Mouse (Mus musculus): ENCODE data around the gene Wnt7a. TPM values are rescaled to one million over a fixed set of nuclear protein-coding genes. Genes with fewer than 3 reads are reported as not detected.

Wnt7a gene
- total RNA-seq (2014; fragmentation: Nextera tagmentation) (not detected in 2 replicates), total RNA-seq (2017) (not detected in 2 replicates)

DNA sequence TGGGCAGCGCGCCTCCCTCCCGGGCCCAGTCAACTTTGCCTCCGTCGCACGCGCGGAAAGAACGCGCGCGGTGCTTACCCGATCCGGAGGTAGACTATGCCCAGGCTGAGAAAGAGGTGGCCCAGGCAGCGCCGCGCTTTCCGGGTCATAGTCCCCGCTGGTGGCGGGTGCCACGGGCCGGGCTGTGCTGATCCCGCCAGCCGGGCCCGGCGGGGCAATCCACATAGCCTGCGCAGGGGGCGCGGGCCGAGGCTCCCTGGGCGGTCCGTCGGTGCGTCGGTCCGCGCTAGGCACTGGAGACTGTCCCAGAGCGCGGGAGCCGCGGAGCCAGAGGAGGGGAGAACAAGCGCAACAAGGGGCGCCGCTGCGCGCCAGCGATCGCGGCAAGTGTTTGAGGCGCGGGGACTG lies at the start of gene Wnt7a:
Gene Wnt7a, minus strand, starts transcription at position 403 of the 408 bp plus-strand sequence.
- no peak for ATAC-seq (replicated peaks; ENCODE audit: low FRiP score, low TSS enrichment, poor library complexity, severe bottlenecking)

DNA sequence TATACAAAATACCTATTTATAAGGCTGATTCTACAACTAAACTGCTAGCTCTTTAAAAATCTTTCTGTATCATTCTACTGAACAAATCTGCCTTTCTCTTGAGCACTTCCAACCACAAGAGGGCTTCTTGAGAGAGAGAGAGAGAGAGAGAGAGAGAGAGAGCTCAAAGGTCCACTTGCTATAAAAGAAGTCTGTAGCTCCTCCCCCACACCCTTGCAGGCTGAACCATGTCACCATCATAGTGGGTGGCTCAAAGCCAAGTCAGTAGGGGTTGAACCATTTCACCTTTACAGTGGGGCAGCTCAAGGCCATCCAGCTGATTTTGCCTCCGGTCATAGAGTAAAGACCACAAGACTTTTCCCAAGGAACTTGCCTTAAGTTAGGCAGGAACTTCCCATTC lies 48.3 kb upstream of the Wnt7a start:
- 0 out of 2 replicates have a peak, but pooled peaks have one; percentile 57 for ATAC-seq (replicated peaks; ENCODE audit: low FRiP score, low TSS enrichment, poor library complexity, severe bottlenecking)

- ATAC-seq (replicated peaks; ENCODE audit: low FRiP score, low TSS enrichment, poor library complexity, severe bottlenecking): no peak
These were observed 43.4 kb upstream of the Wnt7a start for GRCm38 (mm10) chr6:91454546-91454945.

DNA sequence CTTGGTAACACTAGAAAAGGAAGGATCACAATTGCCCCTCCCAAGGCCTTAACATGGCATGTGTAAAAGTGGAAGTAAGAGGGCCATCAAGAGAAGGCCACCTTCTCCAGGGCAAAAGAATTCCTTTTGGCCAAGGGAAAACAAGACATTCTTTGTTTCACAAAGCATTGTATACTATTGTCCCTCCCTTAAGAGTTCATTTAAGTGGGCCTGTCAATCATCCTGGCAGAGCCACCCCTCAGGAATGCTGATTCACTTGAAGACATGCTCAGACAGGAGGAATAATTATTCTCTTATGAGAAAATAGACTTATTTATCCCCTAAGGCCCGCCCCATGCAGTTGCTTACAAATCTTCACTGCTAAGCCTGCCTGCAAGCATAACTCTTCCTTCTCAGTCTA lies 40.9 kb upstream of the Wnt7a start:
- no peak for ATAC-seq (replicated peaks; ENCODE audit: low FRiP score, low TSS enrichment, poor library complexity, severe bottlenecking)

DNA sequence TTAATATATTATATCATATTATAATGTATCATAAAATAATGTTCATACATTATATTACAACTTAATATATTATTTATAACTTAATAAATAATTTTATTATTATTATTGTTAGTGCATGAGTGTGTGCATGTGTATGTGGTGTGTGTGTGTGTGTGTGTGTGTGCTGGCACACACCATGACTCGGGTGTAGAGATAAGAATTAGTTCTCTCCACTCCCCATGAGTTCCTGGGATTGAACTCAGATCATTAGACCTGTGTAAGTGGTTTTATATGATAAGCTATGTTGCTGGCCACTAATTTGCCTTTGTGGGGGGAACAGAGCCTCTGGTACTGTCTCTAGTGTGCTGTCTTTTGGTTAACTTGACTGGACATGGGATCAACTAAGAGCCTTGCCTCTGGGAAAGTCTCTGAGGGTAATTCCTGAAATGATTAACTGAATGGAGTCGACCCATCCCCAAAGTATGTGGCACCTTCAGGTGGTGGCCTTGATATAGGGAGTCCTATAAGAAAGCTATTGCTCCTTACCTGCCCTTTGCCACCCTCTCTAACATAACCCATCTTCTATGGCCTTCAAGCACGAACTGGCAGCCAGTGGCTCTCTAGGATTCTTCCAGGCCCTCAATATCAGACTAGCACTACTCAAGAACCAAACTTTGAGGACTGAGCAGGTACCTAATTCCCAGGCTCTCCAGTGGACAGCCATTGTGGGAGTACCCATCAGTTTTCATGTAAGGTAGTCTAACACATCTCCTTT lies 38.5 kb upstream of the Wnt7a start:
- ATAC-seq (replicated peaks; ENCODE audit: low FRiP score, low TSS enrichment, poor library complexity, severe bottlenecking): no peak

DNA sequence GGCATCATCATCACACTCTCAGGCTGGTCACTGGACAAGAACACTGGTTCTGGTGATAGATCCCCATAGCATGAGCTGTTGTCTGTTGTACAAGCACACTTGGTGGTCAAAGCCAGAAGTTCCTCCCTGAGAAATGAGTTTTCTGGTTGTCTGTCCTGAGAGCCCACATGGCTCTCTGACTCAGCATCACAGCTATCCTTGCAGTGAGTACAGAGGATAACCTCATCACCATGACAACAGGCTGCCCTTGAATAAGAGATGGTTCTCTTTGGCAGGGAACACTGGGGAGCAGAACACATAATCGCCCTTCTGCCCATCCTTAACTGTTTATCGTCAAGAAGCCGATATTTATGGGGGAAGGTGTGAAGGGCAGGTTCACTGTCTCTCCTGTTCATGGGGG lies 34.2 kb upstream of the Wnt7a start:
- ATAC-seq (replicated peaks; ENCODE audit: low FRiP score, low TSS enrichment, poor library complexity, severe bottlenecking): no peak

GRCm38 (mm10) chr6:91441145-91441662 lies 30.0 kb upstream of the Wnt7a start:
- ATAC-seq (replicated peaks; ENCODE audit: low FRiP score, low TSS enrichment, poor library complexity, severe bottlenecking): peak; percentile 54

GRCm38 (mm10) chr6:91440474-91441144 lies 29.4 kb upstream of the Wnt7a start:
- ATAC-seq (replicated peaks; ENCODE audit: low FRiP score, low TSS enrichment, poor library complexity, severe bottlenecking): peak; percentile 97

DNA sequence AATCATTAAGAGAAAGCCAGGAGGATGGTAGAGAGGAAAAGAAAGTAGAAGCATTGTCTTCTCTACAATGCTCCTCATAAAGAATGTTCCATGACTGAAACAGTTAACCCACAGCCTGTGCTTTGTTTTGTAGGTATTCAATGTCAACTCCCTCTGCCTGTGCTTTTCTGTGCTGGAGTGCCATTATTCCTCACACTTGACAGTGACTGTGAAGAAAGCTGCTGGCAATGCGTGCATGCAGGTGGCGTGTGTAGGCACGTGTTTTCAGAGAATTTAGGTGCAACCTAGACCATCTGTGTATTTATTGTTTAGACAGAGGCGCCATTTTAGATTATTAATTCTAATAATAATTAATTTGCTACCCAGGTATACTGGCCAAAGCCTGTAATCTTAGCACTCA lies 13.0 kb upstream of the Wnt7a start:
- no peak for ATAC-seq (replicated peaks; ENCODE audit: low FRiP score, low TSS enrichment, poor library complexity, severe bottlenecking)

GRCm38 (mm10) chr6:91421629-91422028 lies 10.5 kb upstream of the Wnt7a start:
- ATAC-seq (replicated peaks; ENCODE audit: low FRiP score, low TSS enrichment, poor library complexity, severe bottlenecking): no peak

DNA sequence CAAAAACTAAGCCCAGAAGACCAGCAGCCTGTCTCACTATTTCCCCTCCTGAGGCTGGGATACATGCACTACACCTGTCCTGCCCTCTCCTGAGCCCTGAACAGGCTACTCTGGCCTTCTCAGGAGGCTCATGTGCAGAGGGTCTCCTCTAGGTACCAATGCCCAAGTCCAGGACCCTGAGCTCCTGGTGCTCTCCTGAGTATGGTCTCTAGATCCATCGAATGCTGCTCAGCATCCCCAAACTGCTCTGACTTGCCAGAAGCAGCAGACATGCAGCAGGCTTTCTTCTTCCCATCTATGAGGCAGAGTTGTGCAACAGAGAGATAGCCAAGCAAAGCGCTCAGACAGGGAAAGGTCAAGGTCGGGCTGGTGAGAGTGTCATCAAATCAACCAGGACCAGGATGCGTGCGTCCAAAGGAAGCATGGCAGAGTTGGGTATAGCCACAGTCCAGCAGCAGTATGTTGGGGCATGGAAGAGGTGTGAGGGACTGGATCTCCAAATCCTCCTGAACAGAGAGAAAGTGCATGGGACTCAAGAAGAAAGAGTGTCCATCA lies 6.2 kb upstream of the Wnt7a start:
- no peak for ATAC-seq (replicated peaks; ENCODE audit: low FRiP score, low TSS enrichment, poor library complexity, severe bottlenecking)

DNA sequence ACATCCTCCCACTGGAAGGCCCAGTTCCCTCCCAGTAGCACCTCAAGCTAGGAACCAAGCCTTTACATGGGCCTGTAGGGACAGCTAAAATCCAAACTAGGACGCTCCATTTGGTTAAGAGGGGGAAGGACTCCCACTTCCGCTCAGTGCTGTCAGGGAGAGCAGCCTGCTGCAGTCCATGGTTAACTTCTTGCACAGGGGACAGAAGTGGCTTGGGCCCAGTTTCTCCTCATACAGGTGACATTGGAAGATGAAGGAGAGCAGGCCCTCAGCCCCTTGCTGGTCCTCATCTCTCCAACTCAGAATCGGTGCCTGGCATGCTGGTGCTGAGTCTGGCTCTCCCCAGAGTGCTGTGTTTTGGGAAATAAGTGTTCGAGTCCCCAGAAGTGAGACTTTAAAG lies 5.0 kb upstream of the Wnt7a start:
- no peak for ATAC-seq (replicated peaks; ENCODE audit: low FRiP score, low TSS enrichment, poor library complexity, severe bottlenecking)

- ATAC-seq (replicated peaks; ENCODE audit: low FRiP score, low TSS enrichment, poor library complexity, severe bottlenecking): 0 out of 2 replicates have a peak, but pooled peaks have one; percentile 55
These were observed 3.7 kb upstream of the Wnt7a start for GRCm38 (mm10) chr6:91414890-91415289.

GRCm38 (mm10) chr6:91411369-91411981 lies 312 bp upstream of the Wnt7a start:
- ATAC-seq (replicated peaks; ENCODE audit: low FRiP score, low TSS enrichment, poor library complexity, severe bottlenecking): peak; percentile 66

DNA sequence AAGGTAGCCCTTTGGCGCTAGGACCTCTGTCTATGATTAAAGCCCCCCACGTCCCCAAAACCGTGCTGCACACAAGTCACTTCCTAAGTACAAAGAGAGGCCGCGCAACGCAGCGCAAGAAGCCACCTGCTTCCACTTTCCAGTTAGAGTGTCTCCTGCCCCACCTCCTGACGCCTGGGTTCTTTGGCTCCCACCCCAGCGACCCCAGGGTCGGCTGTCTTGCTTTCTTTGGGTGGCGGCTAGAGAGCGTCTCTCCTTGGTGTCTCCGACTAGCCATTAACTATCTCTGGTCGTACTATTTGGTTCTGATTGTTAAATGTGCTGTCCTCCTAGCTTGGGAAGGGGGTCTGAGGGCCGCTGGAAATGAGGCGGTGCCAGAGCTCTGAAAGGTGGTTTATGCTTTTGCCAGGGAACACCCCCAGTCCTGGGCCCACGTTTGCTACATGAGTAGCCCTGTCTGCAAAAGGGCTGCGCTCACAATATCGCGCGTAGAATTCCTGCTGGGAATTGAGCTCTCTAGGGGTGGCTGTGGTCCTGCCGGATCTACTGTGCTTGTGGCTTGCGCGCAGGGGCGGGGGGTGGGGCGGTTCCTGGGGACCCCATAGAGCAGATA lies 889 bp downstream of the Wnt7a start:
- no peak for ATAC-seq (replicated peaks; ENCODE audit: low FRiP score, low TSS enrichment, poor library complexity, severe bottlenecking)

DNA sequence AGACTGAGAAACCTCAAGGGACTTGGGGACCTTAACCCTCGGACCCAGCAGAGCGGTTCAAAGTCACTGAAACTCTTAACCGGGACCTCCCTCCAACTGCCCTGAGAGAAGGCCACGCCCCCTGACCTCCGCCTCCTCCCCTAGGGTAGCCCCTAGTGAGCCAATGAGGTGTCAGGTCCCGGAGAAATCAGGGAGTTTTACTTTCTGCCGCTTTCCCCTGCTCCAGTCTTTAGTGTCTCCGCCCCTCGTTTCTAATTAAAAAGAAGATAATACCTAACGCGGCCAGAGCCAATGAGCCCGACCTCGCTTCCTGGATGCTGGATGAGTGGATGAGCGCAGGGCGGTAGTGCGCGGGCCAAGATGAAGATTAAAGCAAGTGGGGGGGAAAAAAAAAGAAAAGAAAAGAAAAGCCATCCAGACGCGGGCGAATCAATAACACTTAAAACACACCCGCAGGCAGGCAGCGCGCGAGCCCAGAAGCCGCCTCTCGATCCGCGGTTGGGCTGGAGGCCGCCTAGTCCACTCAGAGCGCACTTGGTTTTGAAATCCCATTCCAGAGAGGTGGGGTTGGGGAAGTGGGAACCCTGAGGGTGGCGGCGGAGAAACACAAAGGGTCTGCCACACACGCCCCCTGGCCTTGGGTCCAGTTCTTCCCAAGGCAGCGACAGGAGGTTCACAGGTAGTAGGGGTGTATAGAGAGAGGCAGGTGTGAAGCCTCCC lies 1.6 kb downstream of the Wnt7a start:
- no peak for ATAC-seq (replicated peaks; ENCODE audit: low FRiP score, low TSS enrichment, poor library complexity, severe bottlenecking)

DNA sequence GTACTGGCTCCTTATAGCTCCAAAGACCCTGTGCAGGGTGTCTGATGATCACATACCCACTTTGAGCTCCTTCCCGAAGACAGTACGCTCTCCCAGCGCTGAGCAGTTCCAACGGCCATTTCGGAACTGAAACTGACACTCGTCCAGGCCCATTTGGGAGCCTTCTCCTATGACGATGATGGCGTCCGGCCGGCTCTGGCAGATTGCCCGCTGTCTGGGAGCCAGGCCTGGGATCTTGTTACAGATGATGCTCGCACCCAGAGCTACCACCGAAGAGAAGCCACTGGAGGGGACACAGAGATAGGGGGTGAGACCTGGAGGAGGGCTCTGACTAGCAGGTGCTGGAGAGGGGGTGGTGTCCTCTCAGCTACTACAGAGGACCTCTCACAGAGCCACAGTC lies 2.5 kb downstream of the Wnt7a start:
- no peak for ATAC-seq (replicated peaks; ENCODE audit: low FRiP score, low TSS enrichment, poor library complexity, severe bottlenecking)

DNA sequence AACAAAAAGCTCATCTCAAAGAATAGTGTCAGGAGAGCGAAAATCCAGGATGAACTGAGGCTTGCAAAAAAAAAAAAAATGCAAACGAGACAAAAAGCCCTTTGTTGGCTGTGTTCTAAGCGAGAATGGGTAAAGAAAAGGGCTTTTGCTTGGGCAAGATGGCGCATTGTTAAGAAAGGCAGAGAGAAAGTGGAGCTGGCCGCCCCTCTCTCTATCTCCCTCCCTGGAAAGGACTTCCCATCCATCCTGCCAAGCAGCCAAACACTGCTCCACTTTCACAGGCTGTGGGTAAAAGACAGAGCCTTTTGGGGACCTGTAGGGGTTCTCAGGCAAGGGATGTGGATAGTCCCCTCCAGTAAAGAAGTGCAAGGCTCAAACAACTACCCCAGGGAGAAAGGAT lies 9.6 kb downstream of the Wnt7a start:
- ATAC-seq (replicated peaks; ENCODE audit: low FRiP score, low TSS enrichment, poor library complexity, severe bottlenecking): no peak

- ATAC-seq (replicated peaks; ENCODE audit: low FRiP score, low TSS enrichment, poor library complexity, severe bottlenecking): no peak
These were observed 10.6 kb downstream of the Wnt7a start for GRCm38 (mm10) chr6:91400514-91400913.
